In the genomic region with DNA sequence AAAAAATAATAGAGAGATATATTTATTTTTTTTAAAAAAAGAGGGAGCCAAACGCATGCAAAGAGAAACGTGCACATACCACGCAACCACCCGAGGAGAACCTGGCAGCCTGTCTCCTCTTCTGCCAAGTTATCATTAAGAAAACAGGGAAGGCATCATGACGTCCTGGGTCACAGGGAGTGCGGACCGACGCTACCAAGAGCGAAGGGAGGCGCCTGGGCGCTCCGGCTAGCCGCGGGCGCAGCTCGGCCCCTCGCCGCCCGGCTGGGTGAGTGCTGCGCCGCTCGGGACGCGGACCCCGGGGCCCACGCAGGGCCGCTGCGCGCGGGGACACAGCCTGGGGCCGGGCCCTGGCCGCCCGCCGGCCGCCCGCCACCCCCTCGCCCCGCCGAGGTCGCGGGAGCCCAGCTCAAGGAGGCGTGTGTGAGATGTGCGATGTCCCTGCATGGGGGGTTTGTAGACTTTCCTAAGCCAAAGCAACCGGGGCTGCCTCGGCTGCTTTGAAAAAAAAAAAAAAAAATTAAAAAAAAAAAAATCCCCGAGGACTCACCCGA, we compare ENCODE assay signal across 9 mouse cellular contexts. TPM values are rescaled to one million over a fixed set of nuclear protein-coding genes. Genes with fewer than 3 reads are reported as not detected.
DNase-seq lines count a peak whose midpoint lies in the region; ATAC-seq and TF ChIP-seq lines count a peak whose summit lies in the region.
"Had no signal": no experiment of that assay in that cellular context is flagged by ENCODE, and none has a peak within 500 bp of the region (broad histone marks: within the 10 kb centered on the region; RNA-seq: fewer than 3 reads in every experiment).

No protein-coding gene starts in this region.

- H3K4me1 ChIP-seq in intestine, embryonic 16.5 days (ENCODE audit: control insufficient read depth, insufficient read depth, low read length): peaks cover 21% of the 10 kb centered on the region
- H3K4me1 ChIP-seq in stomach, postnatal 0 days (replicated peaks; ENCODE audit: control insufficient read depth, insufficient read depth): no peaks in the 10 kb centered on the region

- peak overlapping the region; percentile 86 for H3K9ac ChIP-seq in intestine, embryonic 16.5 days (ENCODE audit: low read depth, low read length)
- H3K9ac ChIP-seq in stomach, postnatal 0 days (ENCODE audit: low read length): peak overlapping the region; percentile 68

- intact Hi-C loops in left cerebral cortex, postnatal 10 days (cut with DNase I): no loop called here

- no peaks in the 10 kb centered on the region for H3K9me3 ChIP-seq in intestine, embryonic 16.5 days (ENCODE audit: control insufficient read depth, low read length)
- no peaks in the 10 kb centered on the region for H3K9me3 ChIP-seq in stomach, postnatal 0 days (ENCODE audit: control insufficient read depth, low read length)

- under 1% methylated on average over 47 of the region's 47 CpGs for WGBS in intestine, embryonic 16.5 days
- WGBS in stomach, postnatal 0 days: under 1% methylated on average over 42 of the region's 47 CpGs

- no peaks in the 10 kb centered on the region for H3K27me3 ChIP-seq in intestine, embryonic 16.5 days (replicated peaks; ENCODE audit: control insufficient read depth, insufficient read depth, low read length)
- no peaks in the 10 kb centered on the region for H3K27me3 ChIP-seq in stomach, postnatal 0 days (ENCODE audit: control insufficient read depth, insufficient read depth, low read length)

- peak overlapping the region; percentile 94 for H3K4me2 ChIP-seq in intestine, embryonic 16.5 days (ENCODE audit: low read depth, low read length)
- peak overlapping the region; percentile 90 for H3K4me2 ChIP-seq in stomach, postnatal 0 days (replicated peaks; ENCODE audit: low read depth)

- H3K4me3 ChIP-seq in intestine, embryonic 16.5 days (ENCODE audit: low read length): peak overlapping the region; percentile 71
- peak overlapping the region; percentile 48 for H3K4me3 ChIP-seq in stomach, postnatal 0 days (ENCODE audit: low read depth, low read length)
- H3K4me3 ChIP-seq: myocyte had no signal

- H3K36me3 ChIP-seq in intestine, embryonic 16.5 days (ENCODE audit: control insufficient read depth, insufficient read depth, low read length): no peaks in the 10 kb centered on the region
- no peaks in the 10 kb centered on the region for H3K36me3 ChIP-seq in stomach, postnatal 0 days (ENCODE audit: control insufficient read depth, insufficient read depth, low read length)

- peak; percentile 80 for ATAC-seq in intestine, embryonic 16.5 days
- ATAC-seq in stomach, postnatal 0 days (ENCODE audit: low FRiP score, low TSS enrichment): peak; percentile 73

- H3K27ac ChIP-seq in intestine, embryonic 16.5 days (ENCODE audit: low read length): no peak overlapping the region
- H3K27ac ChIP-seq in stomach, postnatal 0 days (replicated peaks): no peak overlapping the region

- no peak for TF ChIP-seq CTCF in stomach, postnatal 0 days (IDR thresholded peaks at IDR 0.05; ENCODE audit: low read depth)

- no peak for TF ChIP-seq EP300 in stomach, postnatal 0 days (optimal IDR thresholded peaks at IDR 0.05)

- peak; percentile 61 for DNase-seq in NIH3T3 (ENCODE audit: low read depth)
- peak; percentile 50 for DNase-seq in cerebellum, adult 8-10 months
- DNase-seq in frontal cortex, postnatal 14 days (ENCODE audit: low spot score in 2 of 2): peak; percentile 35 to 46
- peak; percentile 20 to 58 for DNase-seq in left cerebral cortex, postnatal 10 days (ENCODE audit: extremely low spot score in 1 of 2, low spot score in 2 of 2)
- peak; percentile 52 for DNase-seq in mesoderm, embryonic 11.5 days (ENCODE audit: low read depth, low spot score)
- DNase-seq in stomach, postnatal 0 days (ENCODE audit: low spot score): peak; percentile 60
- DNase-seq in natural killer cell, adult 2 months (ENCODE audit: low spot score in 2 of 2): no peak

RNA-seq across cellular contexts. Expression of gene Esrrg, which starts 43.2 kb away (rescaled TPM):
- 3.6 and 4.6 TPM in 2 replicates for polyA plus RNA-seq in intestine, embryonic 16.5 days (2015; fragmentation: Nextera tagmentation; extraction: Ambion mirVana)
- 10 to 100 TPM; 20.8 to 22.8 TPM for total RNA-seq in left cerebral cortex, postnatal 10 days (2021)
- polyA plus RNA-seq in stomach, postnatal 0 days (2015; fragmentation: Nextera tagmentation; extraction: Ambion mirVana): 7.4 and 9.3 TPM in 2 replicates

Comparison
In these comparisons a context has a peak if more than half of its experiments do, and no peak if none do; other contexts are left out.
1. DNase-seq: peak in NIH3T3 (single experiment), cerebellum, adult 8-10 months (single experiment), frontal cortex, postnatal 14 days (2 of 2), left cerebral cortex, postnatal 10 days (2 of 2), mesoderm, embryonic 11.5 days (single experiment) and stomach, postnatal 0 days (single experiment); none in natural killer cell, adult 2 months (0 of 2).